Mouse (Mus musculus) E14TG2a.4 (cell line): ENCODE data around the gene Atrnl1.

ENCODE experiments used
- CTCF ChIP-seq: conservative IDR thresholded peaks from 2 replicates; pipeline ENCODE4 v1.5.1; 2014; ENCODE audit warnings: low read length
- NANOG ChIP-seq: IDR thresholded peaks from 2 replicates; pipeline ENCODE4 v1.6.1; 2014; ENCODE audit warnings: borderline replicate concordance, low read length, mixed read lengths
- POU5F1 ChIP-seq: IDR thresholded peaks from 2 replicates; pipeline ENCODE4 v1.6.1; 2014; ENCODE audit warnings: low read length, borderline replicate concordance

DNA sequence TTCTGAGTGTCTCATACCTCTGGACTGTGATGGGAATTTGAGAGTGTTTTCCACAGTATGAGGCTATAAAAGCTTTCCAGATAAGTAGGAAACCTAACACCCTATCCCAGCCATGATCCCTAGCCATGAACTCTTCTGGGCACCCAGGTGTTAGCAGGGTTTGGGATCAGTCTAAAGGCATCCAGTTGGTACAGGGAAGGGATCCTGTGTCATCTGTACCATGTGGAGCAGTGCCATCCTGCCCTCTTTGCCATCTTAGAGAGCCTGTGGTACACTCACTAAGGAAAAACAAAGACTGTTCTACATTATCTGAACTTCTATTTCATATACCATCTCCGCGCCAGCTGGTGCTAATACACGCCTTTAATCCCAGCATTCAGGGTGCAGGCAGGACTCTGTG is 499.7 kb downstream of the Atrnl1 start:
- no peak for TF ChIP-seq CTCF
- no peak for TF ChIP-seq NANOG
- no peak for TF ChIP-seq POU5F1
